Mouse (Mus musculus): ENCODE results near the gene Pnrc1. TPM values are rescaled to one million over a fixed set of nuclear protein-coding genes. Genes with fewer than 3 reads are reported as not detected.
A peak's percentile ranks its signal among the peaks of the same experiment; 100 is the strongest.

Gene Pnrc1
- polyA plus RNA-seq, 1 experiment = 337 TPM

DNA sequence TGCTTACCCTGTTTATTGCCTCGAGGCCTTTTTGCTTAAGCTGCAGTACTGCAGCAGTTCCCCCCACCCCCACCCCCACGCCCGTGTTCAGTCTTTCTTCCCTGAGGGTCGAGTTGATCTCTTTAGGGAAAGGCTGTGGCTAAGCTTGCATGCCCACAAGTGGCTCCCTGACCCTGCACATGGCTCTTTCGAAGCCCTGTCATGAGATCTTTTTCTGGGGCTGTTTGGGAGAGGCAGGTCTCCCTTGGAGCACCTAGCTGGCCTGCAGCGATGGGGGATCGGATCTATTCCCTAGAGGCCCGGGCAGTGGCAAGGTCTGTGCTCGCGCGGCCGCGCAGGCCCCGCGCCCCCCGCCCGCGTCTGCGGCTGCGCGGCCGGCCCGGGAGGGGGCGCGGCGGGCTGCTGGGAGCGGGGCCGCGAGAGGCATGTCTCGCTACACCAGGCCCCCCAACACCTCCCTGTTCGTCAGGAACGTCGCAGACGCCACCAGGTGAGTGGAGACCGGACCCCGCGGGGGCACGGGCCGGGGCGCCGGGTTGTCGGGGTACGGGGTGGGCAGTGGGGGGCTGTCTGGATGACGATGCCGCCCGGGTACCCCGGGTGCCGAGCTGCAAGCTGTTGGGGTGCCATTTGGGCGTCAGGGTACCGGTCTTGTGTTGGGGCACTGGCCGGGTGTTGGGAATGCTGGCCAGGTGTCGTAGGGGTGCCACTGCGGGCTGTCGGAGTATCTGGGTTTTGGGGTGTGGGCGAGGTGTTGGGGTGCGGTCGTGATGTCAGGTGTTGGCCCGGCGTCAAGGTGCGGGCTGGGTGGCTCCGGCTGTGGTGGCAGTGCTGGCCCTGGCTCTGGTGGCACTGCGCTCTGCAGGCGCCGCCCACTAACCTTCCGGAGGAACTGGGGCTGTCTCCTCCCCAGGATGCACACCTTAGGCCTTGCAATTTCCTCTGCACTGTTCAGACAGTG lies 80.8 kb downstream of the Pnrc1 start, which contains the start of gene Srsf12:
Gene Srsf12 (plus strand): TSS at position 111 of the 961 bp plus-strand sequence.
- Histone ChIP-seq H3K4me1 (ENCODE audit: control insufficient read depth, insufficient read depth, insufficient read length, low read length) (peaks cover 14% of the 10 kb centered on the region), H3K27ac (ENCODE audit: insufficient read depth, low read depth, low read length) (no peak within 1 kb of the TSS), H3K4me3 (ENCODE audit: low read depth, low read length) (peak within 1 kb of the TSS; percentile 63), H3K36me3 (ENCODE audit: control insufficient read depth, insufficient read depth, low read length) (no peaks in the 10 kb centered on the region), H3K27me3 (ENCODE audit: control insufficient read depth, insufficient read depth, low read length) (peaks cover 9% of the 10 kb centered on the region; the same call in 1 of the 2 replicates)
- TF ChIP-seq CTCF (IDR thresholded peaks at IDR 0.05; ENCODE audit: extremely low read depth, insufficient read length, insufficient replicate concordance, low read depth, low read length) = no peak
- TF ChIP-seq POLR2A (IDR thresholded peaks at IDR 0.05; ENCODE audit: low read depth, low read length) = no peak
- 3% methylated on average over 65 of the region's 65 CpGs for WGBS

- Histone ChIP-seq H3K36me3 (ENCODE audit: control insufficient read depth, insufficient read depth, low read length) (no peaks in the 10 kb centered on the region), H3K4me1 (ENCODE audit: control insufficient read depth, insufficient read depth, insufficient read length, low read length) (peaks cover 14% of the 10 kb centered on the region), H3K27me3 (ENCODE audit: control insufficient read depth, insufficient read depth, low read length) (peaks cover 9% of the 10 kb centered on the region; the same call in 1 of the 2 replicates), H3K27ac (ENCODE audit: insufficient read depth, low read depth, low read length) (no peak overlapping the region), H3K4me3 (ENCODE audit: low read depth, low read length) (no peak overlapping the region)
- TF ChIP-seq CTCF (IDR thresholded peaks at IDR 0.05; ENCODE audit: extremely low read depth, insufficient read length, insufficient replicate concordance, low read depth, low read length) (no peak), POLR2A (IDR thresholded peaks at IDR 0.05; ENCODE audit: low read depth, low read length) (no peak)
- 53% methylated on average over 2 of the region's 2 CpGs for WGBS
Observed at GRCm38 (mm10) chr4:33207551-33207950, 82.4 kb downstream of the Pnrc1 start.

- Histone ChIP-seq H3K27me3 (ENCODE audit: control insufficient read depth, insufficient read depth, low read length) (peaks cover 9% of the 10 kb centered on the region; the same call in 1 of the 2 replicates), H3K36me3 (ENCODE audit: control insufficient read depth, insufficient read depth, low read length) (no peaks in the 10 kb centered on the region), H3K4me1 (ENCODE audit: control insufficient read depth, insufficient read depth, insufficient read length, low read length) (peaks cover 12% of the 10 kb centered on the region), H3K27ac (ENCODE audit: insufficient read depth, low read depth, low read length) (no peak overlapping the region), H3K4me3 (ENCODE audit: low read depth, low read length) (no peak overlapping the region)
- TF ChIP-seq POLR2A (IDR thresholded peaks at IDR 0.05; ENCODE audit: low read depth, low read length) = no peak
- TF ChIP-seq CTCF (IDR thresholded peaks at IDR 0.05; ENCODE audit: extremely low read depth, insufficient read length, insufficient replicate concordance, low read depth, low read length) = peak; percentile 82; the same call in 1 of the 2 replicates
- 14% methylated on average over 4 of the region's 4 CpGs for WGBS
Observed at GRCm38 (mm10) chr4:33204682-33205081, 85.3 kb downstream of the Pnrc1 start.

DNA sequence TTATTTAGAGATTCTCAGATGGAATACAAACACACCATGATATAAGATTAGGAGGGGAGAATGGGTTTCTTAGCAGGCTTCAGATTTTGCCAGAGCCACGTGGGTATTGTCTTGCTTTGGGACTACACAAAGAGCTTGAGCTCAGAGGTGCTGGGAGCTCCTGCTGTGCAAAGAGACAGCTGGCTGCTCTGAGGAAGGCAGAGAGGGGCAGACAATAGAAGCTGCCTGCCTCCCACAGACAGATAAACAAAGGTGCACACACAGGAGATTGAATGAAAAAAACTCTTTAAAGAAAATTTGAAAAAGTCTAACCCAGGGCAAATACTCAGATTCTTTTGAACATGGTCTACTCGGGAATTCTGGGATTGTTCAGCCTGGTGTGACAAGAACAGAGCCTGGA lies 91.8 kb downstream of the Pnrc1 start:
- WGBS = 25% methylated on average over 2 of the region's 2 CpGs
- Histone ChIP-seq H3K27me3 (ENCODE audit: control insufficient read depth, insufficient read depth, low read length) (0 out of 2 replicates have a peak, but pooled peaks cover 3% of the 10 kb centered on the region), H3K4me1 (ENCODE audit: control insufficient read depth, insufficient read depth, insufficient read length, low read length) (no peaks in the 10 kb centered on the region), H3K36me3 (ENCODE audit: control insufficient read depth, insufficient read depth, low read length) (no peaks in the 10 kb centered on the region), H3K4me3 (ENCODE audit: low read depth, low read length) (no peak overlapping the region), H3K27ac (ENCODE audit: insufficient read depth, low read depth, low read length) (no peak overlapping the region)
- TF ChIP-seq CTCF (IDR thresholded peaks at IDR 0.05; ENCODE audit: extremely low read depth, insufficient read length, insufficient replicate concordance, low read depth, low read length) (no peak), POLR2A (IDR thresholded peaks at IDR 0.05; ENCODE audit: low read depth, low read length) (no peak)

Other genes with a start within 250 kb of the Pnrc1 start
- 0.18 and 1.5 TPM in 2 replicates for gene Gabrr2, start 227.2 kb downstream of the Pnrc1 start, polyA plus RNA-seq (2012; rRNA removed)
- 0.22 TPM in 1 of 2 replicates, not detected in the other for gene Gabrr1, start 157.6 kb downstream of the Pnrc1 start, polyA plus RNA-seq (2012; rRNA removed)
- 3.0 and 4.9 TPM in 2 replicates for gene Pm20d2, start 100.4 kb downstream of the Pnrc1 start, polyA plus RNA-seq (2012; rRNA removed)
- gene Srsf12, start 81.2 kb downstream of the Pnrc1 start, polyA plus RNA-seq (2012; rRNA removed) = 0.15 TPM in 1 of 2 replicates, not detected in the other
- gene Rngtt, start 20.1 kb upstream of the Pnrc1 start, polyA plus RNA-seq (2012; rRNA removed) = 0.65 and 1.5 TPM in 2 replicates